Mouse (Mus musculus) WW6 (cell line): ENCODE results near the gene Dgke.
"Not testable (repeated sequence)": the region's sequence is repeated elsewhere in the genome, so short reads cannot be mapped to it uniquely, and the experiment has no call there.

Source experiments
- DNase-seq: peaks from one replicate; pipeline ENCODE4 v3.0.0-alpha.2; 2013; ENCODE audit warnings: low read depth, low spot score

The Dgke gene

GRCm38 (mm10) chr11:89074783-89075413, 8.2 kb upstream of the Dgke start:
- no peak for DNase-seq

GRCm38 (mm10) chr11:89073541-89073940, 6.9 kb upstream of the Dgke start, which contains the start of gene Gm525:
Gene Gm525 (plus strand): TSS chr11:89073841.
- DNase-seq, result no peak

DNA sequence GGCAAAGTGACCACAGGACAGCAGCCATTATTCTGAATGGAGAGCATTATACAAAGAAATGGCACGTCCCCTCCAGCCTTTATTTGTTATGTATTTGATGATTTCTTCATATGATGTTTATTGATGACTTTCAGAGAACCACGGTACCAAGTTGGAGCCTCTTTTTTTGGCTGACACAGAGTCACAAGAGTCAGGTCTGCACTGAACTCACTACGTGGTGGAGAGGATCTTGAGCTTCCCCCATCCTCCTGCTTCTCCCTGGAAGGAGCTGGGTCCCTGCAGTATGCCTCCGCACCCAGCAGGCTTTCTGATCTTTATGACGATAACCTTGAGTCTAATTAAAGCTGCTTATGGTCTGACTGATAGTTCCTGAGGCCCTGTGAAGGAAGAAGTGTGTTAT, 4.9 kb upstream of the Dgke start:
- no peak for DNase-seq

DNA sequence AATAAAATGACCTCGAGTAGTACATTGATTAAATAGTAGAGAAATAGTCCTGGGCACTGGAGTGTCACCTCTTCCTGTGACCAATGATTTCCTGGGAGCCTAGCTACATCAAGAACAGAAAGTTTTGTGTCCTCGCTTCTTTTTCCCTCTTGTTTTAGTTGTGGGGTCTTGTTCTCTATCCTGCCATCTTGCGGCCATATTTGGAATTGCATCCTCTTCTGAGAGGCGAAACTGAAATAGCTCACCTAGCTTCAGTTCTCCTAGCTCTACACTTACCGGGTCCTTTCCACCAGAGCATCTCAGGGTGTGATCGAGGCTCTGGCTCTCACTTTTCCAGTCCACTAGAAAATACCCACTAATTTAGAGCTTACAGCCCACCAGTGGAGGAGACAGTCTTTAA, 2.7 kb upstream of the Dgke start:
- no peak for DNase-seq

DNA sequence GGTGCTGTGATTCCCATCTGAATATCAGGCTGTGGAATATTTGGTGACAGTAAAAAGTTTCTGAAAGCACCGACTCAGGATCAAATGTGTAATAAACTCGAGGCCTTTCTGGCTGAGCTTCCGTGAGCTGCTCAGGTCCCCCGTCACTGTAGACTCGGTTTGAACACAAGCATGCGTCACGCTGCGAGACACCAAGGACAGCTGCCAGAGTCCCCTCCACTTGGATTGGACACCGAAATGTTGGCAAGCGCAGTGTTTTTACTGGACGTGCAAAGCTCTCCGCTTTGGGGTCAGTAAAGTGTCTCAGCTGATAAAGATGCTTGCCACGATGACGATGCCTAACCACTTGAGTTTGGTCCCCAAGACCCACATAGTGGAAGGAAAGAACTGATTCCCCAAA, 2.0 kb upstream of the Dgke start:
- DNase-seq, result no peak

- DNase-seq, result peak; percentile 76
These were observed 1.3 kb upstream of the Dgke start for GRCm38 (mm10) chr11:89067871-89068490.

DNA sequence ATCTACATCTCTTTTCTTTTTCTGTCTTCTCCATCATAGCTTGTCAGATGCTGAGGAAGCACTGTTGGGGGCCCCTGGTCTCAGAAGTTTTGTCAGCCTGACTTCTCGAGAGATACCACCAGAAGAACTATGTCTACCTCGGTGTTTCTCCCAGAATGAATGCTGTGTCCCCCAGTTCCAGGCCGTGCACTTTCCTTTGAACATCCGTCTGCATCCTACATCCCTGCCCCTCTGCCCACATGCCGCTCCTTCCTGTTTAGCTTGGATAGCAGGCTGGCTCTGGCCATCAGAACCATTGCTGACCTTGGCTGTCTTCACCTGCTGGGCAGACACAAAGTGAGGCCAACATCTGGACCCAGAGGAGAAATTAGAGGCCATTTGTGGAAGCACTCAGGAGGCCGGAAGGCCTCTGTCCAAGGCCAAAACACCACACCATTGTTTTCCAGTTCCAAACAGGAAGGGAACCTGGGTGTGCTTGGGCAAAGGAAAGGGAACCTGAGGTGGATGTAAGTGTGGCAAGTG, 712 bp upstream of the Dgke start:
- DNase-seq, result no peak

- no peak for DNase-seq
These were observed 524 bp downstream of the Dgke start for GRCm38 (mm10) chr11:89066126-89066525.

- no peak for DNase-seq
These were observed 1.4 kb downstream of the Dgke start for GRCm38 (mm10) chr11:89065297-89065696.

DNA sequence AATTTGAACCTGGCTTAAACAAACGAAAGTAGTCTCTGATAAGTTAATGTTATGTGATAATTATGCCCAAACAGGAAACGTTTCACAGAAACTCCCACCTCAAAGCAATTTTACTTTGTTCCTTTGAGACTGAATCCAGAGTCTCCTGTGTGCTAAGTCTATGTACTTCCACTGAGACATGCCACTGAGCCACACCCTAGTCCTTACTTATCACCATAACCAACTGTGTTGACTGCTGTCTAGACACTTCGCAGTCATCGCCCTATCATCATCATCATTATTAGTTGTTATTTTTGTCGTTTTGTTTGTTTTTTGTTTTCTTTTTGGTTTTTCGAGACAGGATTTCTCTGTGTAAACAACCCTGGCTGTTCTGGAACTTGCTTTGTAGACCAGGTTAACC, 2.3 kb downstream of the Dgke start:
- no peak for DNase-seq

DNA sequence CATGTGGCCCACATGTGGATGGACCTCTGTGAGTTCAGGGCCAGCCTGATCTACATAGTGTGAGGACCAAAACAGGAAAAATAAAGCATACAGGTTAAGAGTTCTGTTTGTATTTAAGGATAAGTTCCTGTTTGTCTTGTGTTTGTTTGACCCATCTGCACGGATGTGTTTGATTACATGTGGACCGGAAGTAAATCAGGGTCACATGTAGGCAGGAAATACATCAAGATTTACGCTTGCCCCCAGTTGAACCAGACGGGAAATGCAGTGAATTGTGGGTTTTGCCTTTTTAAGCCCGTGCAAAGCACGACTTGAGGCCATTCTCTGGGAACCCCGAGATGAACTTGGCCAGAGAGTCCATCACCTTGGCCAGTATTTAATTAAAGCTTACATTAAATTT, 5.3 kb downstream of the Dgke start:
- DNase-seq, result no peak

GRCm38 (mm10) chr11:89060423-89061089, 6.1 kb downstream of the Dgke start:
- DNase-seq, result peak; percentile 99

DNA sequence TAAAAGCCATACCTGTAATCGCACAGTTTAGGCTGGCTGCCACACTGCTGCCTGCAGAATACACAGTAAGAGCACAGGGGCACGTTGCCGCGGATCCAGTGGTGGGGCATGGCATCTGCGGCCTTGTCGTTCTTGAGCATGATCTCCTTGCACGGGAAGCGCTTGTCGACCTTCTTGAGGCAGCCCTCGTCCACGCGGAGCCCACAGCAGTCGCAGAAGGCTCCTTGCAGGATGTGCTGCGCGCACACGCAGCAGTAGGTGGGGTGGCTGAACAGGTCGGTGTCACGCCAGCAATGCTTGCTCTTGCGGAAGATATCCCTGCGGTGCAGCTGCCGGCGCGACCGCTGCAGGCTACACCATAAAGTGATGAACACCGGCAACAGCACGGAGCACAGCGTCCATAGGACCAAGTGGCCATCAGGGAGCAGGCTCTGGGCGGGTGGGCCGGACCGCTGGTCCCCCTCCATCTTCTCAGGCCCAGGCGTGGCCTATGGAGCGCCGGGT, 6.7 kb downstream of the Dgke start:
- no peak for DNase-seq

DNA sequence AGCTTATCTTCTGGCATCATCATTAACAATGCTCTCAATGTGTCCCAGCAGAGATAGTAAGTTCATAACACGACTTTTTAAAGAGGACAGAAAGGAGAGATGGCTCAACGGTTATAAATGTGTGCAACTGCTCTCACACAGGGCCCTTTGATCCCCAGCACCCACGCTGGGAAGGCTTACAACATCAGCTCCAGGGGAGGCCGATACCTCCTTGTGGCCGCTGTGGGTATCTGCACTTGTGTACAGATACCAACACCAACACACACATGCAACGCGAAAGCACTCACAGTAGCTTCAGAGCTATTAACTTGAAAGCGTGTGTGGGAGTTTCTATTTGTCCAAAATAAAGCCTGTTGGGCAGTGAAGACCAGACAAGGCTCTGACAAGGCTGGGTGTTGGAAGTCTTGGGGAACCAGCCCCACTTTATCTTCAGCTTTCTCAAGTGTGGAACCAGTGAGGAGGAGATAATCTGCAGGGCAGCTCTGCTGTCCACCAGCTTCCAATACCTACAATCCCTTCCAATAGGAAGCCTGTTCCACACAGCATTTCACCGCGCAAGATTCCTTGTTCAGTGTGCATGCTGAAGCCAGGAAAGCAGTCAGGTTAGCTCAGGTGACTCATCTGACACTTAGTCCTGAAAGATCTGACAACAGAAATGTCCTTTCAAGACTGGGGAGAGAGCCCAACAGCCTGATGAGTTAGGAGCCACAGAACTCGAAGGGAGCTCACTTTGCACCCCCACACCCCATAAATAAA, 8.0 kb downstream of the Dgke start:
- no peak for DNase-seq

DNA sequence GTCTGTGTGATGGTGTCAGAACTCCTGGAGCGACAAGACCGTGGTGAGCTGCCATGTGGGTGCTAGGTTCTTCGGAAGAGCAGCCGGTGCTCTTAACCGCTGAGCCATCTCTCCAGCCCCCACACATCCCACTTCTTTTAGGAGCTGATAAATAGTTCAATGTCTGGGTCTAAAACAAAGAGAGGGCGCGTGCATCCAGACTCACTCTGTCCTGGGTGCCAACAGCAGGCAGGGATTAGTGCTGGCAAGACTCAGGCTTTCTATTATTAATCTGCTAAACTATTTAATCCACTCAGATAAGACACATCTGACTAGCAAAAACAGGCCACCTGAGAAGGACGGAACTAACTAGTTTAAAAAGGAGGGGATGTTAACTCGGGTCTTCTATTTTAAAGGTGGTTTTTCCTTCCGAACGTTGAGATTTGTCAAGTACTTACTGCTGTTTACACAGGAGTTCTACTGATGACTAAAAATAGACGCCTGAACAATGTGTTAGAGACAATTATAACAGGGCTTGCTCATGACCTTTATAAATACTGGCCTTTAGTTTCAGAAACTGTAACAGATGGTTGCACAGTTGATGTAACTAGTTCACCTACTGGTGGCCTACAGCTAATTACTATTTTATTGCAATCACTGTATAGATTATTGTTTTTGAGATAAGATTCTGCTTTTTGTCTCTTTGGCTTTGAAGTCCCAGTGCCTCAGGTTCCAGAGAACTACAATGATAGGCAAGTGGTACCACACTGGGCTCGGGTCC, 10.5 kb downstream of the Dgke start:
- no peak for DNase-seq

GRCm38 (mm10) chr11:89051767-89052166, 14.9 kb downstream of the Dgke start:
- no peak for DNase-seq

GRCm38 (mm10) chr11:89046021-89046420, 20.6 kb downstream of the Dgke start:
- no peak for DNase-seq

DNA sequence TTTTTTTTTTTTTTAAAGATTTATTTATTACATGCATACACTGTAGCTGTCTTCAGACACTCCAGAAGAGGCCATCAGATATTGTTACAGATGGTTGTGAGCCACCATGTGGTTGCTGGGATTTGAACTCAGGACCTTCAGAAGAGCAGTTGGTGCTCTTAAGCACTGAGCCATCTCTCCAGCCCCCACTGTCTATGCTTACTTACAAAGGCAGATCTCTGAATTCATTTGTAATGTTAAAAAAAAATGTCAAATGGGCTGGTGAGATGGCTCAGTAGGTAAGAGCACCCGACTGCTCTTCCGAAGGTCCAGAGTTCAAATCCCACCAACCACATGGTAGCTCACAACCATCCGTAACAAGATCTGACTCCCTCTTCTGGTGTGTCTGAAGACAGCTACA, 21.1 kb downstream of the Dgke start:
- DNase-seq, result not testable (repeated sequence)

- DNase-seq, result no peak
These were observed 23.6 kb downstream of the Dgke start for GRCm38 (mm10) chr11:89043046-89043445.

DNA sequence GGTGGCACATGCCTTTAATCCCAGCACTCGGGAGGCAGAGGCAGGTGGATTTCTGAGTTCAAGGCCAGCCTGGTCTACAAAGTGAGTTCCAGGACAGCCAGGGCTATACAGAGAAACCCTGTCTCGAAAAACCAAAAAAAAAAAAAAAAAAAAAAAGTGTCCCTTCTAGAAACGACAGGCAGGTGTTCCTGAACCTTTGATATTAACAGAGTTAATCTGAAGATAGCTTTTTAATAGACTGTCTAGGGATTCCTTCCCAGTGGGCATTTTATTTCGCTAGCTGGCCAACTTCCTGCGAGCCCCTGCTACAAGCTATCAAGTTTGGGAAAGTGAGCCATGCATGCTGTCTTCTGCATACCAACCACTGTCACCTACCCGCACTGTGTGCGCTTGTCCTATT, 25.6 kb downstream of the Dgke start:
- not testable (repeated sequence) for DNase-seq

DNA sequence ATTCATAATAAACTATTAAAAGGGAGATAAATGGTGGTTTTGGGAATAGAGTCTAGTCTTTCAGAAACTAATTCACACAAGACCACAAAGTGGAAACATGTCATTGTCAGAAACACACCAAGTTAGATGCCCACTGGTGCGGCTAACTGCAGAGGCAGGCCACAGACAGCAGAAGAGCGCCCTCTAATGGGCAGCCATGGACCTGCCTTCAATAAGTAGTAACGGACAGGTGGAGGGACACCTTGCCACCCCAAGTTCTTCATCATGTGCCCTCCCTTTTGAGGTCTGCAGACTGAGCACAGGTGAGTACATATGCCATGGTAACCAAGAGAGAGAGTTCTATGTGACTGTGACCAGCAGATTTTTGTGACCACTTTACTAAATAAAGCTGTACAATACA, 27.3 kb downstream of the Dgke start:
- DNase-seq, result no peak
